Mouse (Mus musculus) cerebellum, adult (tissue): ENCODE measurements around the gene Abcd3.

Experiments
- ATAC-seq: cut with Nextera tagmentation; 2 replicates; pipeline ENCODE4 v1.9.2; 2017; ENCODE audit warnings: mild to moderate bottlenecking, moderate library complexity, mixed read lengths; ENCODE audit not compliant: insufficient number of reproducible peaks, low FRiP score, low TSS enrichment

Abcd3 gene

GRCm38 (mm10) chr3:121715336-121715735 is 99.8 kb downstream of the Abcd3 start:
- ATAC-seq: no peak

- no peak for ATAC-seq
Measured at GRCm38 (mm10) chr3:121714461-121714860, 100.6 kb downstream of the Abcd3 start.

- ATAC-seq: no peak
Measured at GRCm38 (mm10) chr3:121713816-121714215, 101.3 kb downstream of the Abcd3 start.

GRCm38 (mm10) chr3:121713151-121713701 is 101.9 kb downstream of the Abcd3 start:
- ATAC-seq: no peak

GRCm38 (mm10) chr3:121712222-121712621 is 102.9 kb downstream of the Abcd3 start:
- no peak for ATAC-seq

- ATAC-seq: no peak
Measured at GRCm38 (mm10) chr3:121710894-121711531, 104.1 kb downstream of the Abcd3 start.
